Mouse (Mus musculus): ENCODE measurements at regions not wholly inside any gene's neighbourhood (a gene's known extent, or its start where the extent isn't known, plus 50 kb on each side); places are given as distances from the start of the nearest gene placed in this dataset.

DNA sequence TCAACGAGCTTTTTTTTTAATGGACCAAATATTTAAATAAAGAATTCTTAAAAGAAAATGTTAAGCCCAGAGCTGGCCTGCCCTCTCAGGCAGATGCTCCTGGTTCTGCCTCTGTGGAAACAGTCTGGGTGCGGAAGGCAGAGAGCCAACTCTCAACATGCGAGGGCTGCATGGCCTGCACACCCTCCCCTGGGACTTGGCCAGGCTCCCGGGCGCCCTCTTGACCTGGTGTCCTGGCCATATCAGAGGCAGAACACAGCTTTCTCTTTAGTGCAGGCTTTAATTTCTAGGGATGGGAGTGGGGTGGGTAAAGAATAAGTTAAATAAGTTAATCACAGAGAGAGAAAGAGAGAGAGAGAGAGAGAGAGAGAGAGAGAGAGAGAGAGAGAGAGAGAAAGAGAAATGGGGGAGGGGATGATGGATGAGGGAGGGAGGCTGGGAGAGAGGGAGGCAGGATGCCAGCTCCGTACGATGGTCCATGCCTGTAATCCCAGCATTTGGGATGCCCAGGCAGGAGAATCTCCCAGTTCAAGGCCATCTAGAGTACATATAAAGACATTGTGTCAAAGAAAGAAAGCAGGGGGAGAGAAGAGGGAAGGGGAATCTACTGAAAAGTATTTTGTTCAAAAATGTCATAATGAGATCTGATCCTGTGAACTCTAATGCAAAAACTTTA, 123.2 kb upstream of the Plekha5 start:
- no peak for DNase-seq (ENCODE audit: low spot score)

DNA sequence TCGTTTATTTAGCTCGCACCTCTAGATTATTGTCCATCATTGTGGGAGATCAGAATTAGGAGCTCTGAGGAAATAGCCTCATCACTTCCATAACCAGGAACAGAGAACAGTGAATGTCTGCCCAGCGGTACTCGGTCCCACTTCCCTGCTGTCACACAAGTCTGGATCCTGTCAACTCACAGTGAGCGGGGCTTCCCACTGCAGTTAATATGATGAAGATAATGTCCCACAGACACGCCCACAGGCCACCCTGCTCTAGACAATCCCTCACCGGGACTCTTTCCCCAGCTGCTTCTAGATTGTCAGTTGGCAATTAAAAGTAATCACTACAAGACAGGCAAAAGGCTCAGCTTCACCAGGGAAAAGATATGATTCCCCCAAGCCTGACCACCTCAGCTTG, 124.2 kb upstream of the Plekha5 start:
- no peak for DNase-seq (ENCODE audit: low spot score)

DNA sequence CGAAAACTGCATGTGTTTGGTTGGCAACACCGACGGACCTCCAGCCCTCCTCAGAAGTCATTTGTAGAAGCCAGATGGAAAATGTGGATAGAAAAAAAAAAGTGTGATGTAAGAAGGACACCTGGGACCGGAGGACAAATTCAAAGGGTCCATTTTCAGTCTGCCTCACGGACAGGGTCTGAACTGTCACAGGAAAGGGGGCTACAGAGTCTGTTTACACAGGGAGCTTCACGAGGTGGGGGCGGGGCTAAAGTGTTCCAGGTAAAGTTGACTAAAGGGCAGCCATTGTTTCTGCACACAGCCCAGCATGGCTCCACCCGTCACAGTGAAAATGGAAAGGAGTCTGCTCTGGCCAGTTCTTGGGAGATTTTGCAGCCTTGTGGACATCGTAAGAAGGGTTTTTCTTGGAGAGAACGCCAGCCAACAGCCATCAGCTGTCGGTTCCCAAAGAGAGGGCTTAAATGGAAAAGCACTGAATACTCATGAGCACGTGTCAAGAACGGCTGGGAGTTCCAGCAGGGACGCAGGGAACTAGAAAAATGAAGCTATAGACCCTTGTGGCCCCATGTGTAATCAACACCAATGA, 125.8 kb upstream of the Plekha5 start:
- no peak for DNase-seq (ENCODE audit: low spot score)

DNA sequence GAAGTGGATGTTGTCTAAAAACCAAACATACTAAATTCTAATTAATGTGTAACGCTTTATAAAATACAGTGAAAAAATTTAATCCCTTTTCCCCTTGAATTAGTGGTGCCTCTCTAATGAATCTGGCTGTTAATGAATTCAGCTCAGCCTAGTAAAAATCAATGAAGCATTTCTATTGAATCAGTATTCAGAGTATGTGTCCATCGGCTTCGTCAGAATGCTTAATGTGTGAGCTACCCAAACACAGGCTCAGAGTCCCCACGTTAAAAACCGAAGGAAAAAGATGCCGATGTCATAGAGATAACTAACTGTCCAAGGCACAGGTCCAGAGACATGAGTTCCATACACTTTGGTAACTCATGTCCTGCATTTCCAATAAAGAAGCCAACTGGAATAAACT, 126.3 kb upstream of the Plekha5 start:
- DNase-seq (ENCODE audit: low spot score): no peak

DNA sequence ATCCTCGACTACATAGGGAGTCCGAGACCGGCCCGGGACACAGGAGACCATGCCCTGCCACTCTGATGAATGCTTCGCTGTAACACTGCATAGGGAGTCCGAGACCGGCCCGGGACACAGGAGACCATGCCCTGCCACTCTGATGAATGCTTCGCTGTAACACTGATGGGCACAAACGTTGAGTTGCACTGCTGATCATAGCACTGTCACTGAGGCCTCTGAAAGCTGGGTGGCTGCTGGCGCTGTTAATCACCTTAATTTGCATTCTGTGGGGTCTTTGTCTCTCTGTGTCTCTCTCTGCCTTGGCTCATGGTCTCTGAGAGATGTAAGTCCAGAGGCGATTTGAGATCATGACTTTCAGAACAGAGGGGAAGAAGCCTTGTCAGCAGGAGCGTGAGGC, 133.7 kb upstream of the Plekha5 start:
- no peak for DNase-seq (ENCODE audit: low spot score)

DNA sequence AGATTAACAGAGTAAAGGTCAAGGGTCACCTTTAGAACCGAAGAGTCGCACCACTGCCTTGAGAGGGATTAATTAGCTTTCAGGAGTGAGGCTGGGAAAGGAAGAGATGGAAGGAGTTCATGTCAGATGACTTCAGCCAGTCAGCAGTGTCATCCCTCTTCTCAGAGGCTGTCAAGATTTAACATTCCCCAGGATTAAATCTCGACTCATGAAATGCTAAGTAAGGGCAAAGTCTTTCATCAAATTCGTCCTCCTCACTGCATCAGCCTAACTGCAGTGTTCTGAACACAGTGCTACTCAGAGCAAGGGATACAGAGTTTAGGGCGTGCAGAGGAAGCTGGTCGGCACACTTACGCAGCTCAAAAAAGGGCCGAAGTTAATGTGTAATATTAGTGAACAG, 135.1 kb upstream of the Plekha5 start:
- no peak for DNase-seq (ENCODE audit: low spot score)

DNA sequence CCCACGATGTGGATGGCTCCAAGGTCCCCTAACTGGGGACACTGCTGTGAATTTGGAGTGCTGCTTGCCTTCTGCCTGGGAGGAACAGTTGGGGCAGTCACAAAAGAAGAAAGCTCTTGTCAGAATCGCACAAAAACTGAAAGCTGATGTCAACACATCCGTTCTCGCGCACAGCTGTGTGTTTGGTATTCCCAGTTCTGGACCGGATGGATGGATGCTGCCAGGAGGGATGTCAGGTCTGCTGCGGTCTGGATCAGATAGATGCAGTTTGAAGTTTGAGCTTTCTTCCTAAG, 141.6 kb upstream of the Plekha5 start:
- no peak for DNase-seq (ENCODE audit: low spot score)

DNA sequence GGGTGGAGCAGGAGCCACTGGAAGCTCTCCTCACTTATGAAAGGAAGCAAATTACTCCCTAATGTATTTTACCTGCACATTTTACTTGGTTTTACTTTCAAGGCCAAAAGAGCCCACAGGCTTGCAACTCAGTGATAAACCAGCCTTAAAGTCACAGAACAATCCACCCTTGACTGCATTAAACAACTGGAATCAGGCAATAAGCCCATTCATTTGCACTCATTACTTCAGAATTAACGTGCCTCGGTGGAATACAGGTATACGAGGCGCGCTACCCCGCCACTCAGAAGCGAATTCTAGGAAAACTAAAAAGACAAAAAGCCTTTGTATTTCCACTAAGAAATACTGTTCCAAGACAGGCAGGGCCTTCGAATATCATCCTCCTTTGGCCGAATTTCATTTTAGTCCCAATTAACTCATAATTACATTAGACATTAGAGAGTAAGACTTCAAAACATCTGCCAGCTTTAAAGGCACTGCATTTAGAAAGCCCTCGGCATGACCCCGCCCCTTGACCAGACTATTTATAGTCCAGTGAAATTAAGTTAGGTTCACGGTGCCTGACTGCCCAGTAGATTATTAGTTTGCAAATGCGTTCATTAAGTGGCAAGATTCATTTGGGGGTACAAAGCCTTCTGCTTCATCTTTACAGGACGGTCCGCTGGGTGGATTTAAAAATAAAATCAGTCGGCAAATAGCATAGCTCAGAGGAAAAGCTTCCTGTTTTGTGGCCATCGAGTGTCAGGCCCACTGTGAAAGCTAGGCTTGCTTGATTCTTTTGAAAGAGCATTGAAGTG, 142.2 kb upstream of the Plekha5 start:
- DNase-seq (ENCODE audit: low spot score): no peak

DNA sequence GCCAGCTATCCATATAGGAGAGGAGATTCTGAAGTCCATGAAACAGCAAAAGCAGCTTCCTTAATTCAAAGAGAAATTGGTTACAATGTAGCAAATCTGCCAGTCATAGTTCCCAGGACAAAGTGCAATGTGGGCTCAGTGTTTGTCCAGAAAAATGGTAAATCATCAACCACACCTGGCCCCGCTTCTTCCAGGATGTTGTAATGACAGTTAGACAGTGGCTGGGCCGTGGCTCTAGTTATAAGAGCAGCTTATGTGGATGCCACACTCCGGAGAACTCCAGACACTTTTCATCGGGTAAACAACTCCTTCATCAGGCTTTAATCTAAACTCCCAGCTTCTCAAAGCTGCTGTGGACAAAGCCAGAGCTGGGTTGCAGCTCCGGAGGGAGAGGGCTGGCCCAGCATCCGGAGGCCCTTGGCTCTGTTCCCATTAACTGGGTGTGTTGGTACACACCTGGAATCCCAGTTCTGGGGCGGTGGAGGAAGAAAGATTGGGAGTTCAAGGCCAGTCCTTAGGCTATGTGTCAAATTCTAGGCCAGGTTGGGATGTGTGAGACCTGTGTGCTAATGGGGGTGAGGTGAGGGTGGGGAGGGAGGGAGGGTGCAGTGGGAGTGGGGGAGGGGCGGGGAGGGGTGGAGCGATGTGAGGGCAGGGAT, 142.9 kb upstream of the Plekha5 start:
- DNase-seq (ENCODE audit: low spot score): no peak

DNA sequence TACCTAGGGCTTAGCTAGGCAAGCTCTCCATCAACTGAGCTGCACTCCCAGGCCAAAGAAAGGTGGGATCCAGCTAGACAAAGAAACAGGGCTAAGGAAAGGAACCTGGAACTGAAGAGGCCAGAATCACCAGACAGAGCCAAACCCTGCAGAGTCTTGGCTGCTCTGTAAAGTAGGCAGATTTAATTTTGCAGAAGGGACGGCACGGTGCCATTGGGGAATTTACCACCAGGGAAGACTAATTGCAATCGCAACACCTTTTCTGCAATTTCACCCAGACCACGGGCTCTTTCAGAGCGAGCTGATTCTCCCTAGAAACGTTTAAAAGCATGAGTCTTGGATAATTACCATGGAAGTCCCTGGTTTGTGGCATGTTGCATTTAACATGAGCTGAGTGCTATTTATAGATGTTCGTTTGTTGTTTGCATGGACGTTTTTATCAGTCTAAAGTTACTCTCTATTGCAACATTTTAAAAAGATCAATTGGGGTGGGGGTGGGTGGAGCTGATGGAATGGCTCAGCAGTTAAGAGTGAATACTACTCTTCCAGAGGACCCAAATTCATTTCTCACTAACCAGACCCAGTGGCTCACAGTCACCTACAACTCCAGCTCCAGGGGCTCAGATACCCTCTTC, 144.0 kb upstream of the Plekha5 start:
- no peak for DNase-seq (ENCODE audit: low spot score)

DNA sequence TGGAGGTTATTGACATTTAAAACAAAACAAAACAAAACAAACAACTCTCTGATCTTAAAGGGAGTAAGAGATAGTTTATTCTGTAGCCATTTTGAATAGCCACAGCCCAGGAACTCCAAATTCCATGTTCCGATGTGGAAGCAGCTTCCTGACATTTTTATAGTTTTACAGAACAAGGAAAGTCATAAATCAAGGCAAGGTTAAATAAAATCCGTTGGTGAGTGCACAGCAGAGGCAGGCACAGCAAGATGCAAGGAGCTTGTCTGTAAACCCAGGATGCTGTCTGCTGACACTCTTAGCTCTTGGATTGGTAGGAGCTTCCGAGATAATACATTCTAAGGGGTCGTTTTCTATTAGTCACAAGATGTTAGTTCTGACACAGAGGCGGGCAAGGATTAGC, 145.1 kb upstream of the Plekha5 start:
- DNase-seq (ENCODE audit: low spot score): no peak

DNA sequence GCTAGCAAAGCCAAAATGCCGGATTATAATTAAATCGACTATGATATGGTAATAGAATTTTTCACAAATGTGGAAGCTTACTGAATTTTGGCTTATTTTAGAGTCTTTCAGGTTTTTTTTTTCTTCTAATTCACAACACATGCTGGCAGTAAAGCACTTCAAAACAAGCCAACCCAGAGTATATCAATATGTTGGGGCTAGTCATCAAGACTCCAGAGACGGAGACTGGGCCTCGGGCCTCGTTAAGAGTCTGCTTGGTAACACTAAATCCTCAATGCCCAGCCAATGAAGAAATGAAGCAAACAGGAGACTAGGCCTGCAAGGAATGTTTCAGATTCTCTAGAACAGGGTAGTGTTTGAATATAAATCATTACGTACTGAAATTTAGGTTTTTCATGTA, 153.3 kb upstream of the Plekha5 start:
- DNase-seq (ENCODE audit: low spot score): no peak

DNA sequence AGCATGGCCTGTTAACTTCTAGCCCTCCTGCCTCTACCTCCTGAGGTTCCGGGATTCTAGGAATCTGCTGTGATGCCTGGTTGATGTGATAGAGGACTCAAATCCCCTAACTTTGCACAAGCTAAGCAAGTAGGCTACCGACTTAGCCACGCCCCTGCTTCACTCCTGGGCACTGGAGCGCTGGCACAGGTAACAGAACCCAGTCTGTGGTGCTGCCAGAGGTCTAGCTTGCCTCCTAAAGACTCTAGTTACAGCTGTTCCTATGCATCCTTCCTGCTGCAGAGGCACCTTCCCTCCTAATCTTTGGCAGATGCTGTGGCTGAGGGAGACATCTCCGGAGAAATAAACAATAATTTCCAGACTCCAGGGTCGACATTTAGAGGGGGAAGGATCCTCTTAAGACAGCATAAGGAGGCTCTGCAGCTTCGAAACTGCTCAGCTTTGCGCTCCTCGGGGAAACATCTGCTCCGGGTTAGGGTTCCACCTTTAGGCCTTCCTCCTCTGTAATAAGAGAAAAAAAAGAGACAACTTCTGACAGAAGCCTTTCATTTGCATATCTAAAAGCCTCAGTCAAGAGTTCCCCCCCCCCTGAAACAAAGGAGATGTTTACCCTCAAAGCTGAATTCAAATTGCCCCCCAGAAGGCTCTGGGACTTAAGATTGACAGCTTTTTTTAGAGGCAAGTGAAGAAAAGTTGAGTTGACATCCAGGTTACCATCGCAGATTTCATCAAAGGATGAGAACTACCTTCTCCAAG, 155.4 kb upstream of the Plekha5 start:
- no peak for DNase-seq (ENCODE audit: low spot score)

DNA sequence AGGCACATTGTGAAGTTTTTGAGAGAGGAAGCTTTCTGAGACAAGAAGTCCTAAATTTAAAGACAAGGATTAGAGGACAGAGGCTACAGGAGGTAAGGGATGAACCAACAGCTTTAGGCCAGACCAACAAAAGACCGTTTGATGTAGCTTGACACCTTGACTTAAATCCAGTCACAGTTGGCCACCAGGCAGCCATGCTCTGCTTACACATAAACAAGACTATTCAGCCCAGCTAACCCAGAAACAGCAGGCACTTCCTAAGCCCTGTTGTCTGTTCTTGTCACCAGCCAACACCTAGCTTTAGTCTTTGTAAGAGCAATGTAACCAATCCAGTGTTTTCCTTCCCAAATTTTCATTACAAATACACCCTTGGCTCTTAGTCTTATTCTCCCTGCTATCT, 159.9 kb upstream of the Plekha5 start:
- DNase-seq (ENCODE audit: low spot score): no peak

DNA sequence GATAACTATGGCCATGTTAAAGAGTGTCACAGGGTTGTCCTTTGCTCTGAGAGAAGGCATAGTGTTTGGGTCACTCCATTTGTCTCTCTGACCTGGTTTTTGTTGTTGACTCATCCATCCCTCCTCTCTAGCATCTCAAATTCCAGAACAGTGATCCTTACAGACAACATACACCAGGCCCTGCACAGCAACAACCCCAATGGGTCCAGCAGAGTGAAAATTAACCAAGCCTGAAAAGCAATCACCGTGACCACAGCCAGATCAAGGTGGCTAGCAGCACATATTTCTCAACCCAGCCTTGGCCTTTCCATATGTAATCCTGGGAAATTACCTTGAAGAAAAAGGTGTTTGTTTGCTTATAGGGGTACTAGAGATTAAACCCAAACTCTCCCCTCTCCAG, 162.0 kb upstream of the Plekha5 start:
- no peak for DNase-seq (ENCODE audit: low spot score)

DNA sequence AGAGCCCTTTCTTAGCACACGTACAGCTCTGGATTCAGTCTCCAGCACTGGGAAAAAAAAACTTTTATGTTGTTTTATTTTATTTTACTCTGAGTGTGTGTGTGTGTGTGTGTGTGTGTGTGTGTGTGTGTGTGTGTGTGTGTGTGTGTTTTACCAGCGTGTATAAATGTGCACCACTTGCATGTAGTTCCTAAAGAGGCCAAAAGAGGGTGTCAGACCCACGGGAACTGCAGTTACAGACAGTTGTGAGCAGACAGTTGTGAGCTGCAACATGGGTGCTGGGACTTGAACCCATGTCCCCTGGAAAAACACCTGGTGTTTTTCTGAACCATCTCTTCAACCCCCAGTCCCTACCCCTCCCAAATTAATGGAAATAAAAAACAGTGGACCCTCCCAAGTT, 165.1 kb upstream of the Plekha5 start:
- DNase-seq (ENCODE audit: low spot score): no peak

DNA sequence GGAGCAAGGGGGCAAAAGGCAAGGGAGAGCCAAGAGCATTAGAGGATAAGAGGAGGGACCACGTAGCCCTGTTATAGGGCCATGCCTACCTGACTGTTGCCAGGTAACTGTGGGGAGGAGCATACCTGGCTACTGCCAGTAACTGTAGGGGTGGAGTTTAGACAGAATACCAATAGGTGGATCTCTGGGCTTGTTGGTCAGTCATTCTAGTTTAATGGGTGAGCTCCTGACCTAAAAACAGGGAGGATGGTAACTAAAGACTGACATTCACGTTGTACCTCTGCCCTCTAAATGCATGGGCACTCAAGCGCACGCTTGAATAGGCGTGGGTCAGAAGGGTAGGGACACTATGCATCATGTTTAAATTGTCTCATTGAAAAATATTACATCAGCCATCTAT, 165.8 kb upstream of the Plekha5 start:
- DNase-seq (ENCODE audit: low spot score): no peak

DNA sequence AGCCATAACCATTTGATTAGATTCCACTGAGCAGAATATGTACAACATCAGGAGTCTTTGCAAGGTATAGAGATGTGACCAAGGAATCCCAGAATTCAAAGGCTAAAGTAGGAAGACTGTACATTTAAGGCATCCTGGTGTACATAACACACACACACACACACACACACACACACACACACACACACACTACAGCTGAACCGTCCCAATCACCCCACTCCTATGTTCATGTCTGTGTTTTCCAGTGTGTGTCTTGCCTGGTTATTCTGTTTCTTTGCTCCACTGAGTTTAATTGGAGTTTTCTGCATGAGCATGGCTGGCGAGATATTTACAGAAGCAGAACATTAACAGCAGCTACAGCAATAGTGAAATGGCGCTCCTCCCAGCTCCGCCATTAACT, 172.3 kb upstream of the Plekha5 start:
- DNase-seq (ENCODE audit: low spot score): no peak

DNA sequence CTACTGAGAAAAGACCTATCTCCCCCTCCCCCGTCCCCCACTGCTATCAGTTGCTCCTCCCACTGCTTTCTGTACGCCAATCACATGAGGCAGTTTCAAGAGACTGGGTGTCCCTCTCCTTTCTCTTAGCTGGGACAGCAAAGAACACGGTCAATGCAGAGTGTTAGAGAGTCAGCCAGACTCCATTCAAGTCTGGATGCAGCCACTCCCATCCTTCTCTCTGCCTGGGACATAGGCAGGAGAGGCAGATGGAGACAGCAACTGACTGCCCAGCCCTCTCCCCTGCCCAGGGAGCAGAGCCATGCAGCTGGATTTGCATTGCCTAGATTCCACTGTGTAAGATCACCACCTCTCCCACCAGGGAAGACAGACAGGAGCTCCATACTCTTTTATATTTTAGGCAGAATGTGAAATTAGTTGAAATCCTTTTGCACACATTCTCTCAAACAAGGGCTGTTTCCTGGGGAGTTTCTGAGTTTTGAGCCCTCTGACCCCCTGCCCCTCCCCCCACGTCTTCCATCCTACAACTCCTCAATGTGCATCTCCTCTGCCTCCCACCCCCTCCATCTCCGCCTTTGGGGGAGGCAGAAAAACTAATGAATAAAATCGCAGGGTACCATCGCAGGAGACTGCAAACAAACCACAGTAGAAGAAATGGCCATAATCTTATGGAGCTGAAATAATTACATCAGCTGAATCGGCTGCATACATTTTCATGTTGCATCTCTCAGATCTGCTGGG, 180.3 kb upstream of the Plekha5 start:
- no peak for DNase-seq (ENCODE audit: low spot score)

DNA sequence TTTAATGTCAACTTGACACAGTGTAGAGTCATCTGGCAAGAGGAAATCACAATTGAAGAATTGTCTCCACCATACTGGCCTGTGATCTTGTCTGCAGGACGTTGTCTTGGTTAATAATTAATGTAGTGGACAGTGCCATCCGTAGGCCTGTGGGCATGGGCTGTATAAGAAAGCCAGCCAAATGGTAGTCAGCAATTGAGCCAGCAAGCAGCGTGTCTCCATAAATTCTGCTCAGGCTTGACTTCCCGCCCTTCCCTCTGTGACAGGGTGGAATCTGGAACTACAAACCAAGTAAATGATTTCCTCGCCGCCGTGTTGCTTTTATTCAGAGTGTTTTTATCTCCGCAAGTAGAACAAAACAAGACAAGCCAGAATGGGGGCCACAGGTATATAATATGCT, 184.5 kb upstream of the Plekha5 start:
- no peak for DNase-seq (ENCODE audit: low spot score)

DNA sequence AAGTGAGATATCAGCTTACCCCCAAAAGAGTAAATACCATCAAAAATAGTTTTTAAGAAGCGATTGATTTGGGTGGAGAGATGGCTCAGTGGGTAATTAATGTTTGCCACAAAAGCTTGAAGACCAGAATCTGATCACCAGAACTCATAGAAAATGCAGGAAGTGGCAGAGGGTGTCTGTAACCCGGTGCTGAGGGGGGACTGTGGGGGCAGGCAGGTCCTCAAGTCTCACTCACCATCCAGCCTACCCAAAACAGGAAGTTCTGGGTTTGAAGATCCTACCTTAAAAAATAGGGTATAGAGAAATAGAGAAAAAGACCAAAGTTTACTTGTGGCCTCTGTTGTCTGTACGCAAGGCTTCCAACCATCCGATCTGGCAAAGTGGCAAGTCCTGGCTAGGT, 190.3 kb upstream of the Plcz1 start:
- no peak for DNase-seq (ENCODE audit: low spot score)

Data from thymus, postnatal 0 days (tissue).